ENCODE assay signal across 9 mouse cellular contexts in genomic region chr11:79577741-79578140, GRCm38 (mm10). TPM values are rescaled to one million over a fixed set of nuclear protein-coding genes. Genes with fewer than 3 reads are reported as not detected.
A peak's percentile ranks its signal among the peaks of the same experiment; 100 is the strongest.
DNase-seq lines count a peak whose midpoint lies in the region; ATAC-seq and TF ChIP-seq lines count a peak whose summit lies in the region.
"Had no signal": no experiment of that assay in that cellular context is flagged by ENCODE, and none has a peak within 500 bp of the region (broad histone marks: within the 10 kb centered on the region; RNA-seq: fewer than 3 reads in every experiment).

No protein-coding gene starts in this region.

- H3K4me2 ChIP-seq in kidney, embryonic 14.5 days (replicated peaks; ENCODE audit: low read depth, low read length) = no peak overlapping the region
- no peak overlapping the region for H3K4me2 ChIP-seq in midbrain, embryonic 13.5 days (replicated peaks)
- H3K4me2 ChIP-seq: embryonic facial prominence, embryonic 12.5 days had no signal

- H3K36me3 ChIP-seq in kidney, embryonic 14.5 days (ENCODE audit: control insufficient read depth, insufficient read depth, low read length) = peaks cover 33% of the 10 kb centered on the region; the same call in 1 of the 2 replicates
- peaks cover 46% of the 10 kb centered on the region for H3K36me3 ChIP-seq in midbrain, embryonic 13.5 days

- peak; percentile 47 for DNase-seq in kidney, adult 11 months
- peak; percentile 11 for DNase-seq in fat pad, adult 2 months (ENCODE audit: extremely low read depth, low read depth, low spot score)
- DNase-seq in heart, postnatal 4 days = peak; percentile 85
- DNase-seq in left cerebral cortex, adult 2 months (ENCODE audit: extremely low spot score in 1 of 2, low spot score in 2 of 2) = peak; percentile 74 to 84
- DNase-seq in spleen, postnatal 10 days (ENCODE audit: low spot score in 2 of 2) = peak; percentile 69 to 87

- no peak for ATAC-seq in kidney, embryonic 14.5 days (ENCODE audit: low FRiP score, low TSS enrichment)
- peak; percentile 43; the same call in 1 of the 2 replicates for ATAC-seq in midbrain, embryonic 13.5 days

- peak; percentile 55 for TF ChIP-seq CTCF in bone marrow, adult 2 months (IDR thresholded peaks at IDR 0.05; ENCODE audit: control insufficient read depth, insufficient read depth, low read length)
- TF ChIP-seq CTCF in left cerebral cortex, adult 2 months (IDR thresholded peaks at IDR 0.05) = peak; percentile 91

- intact Hi-C loops in left cerebral cortex, adult 2 months (cut with DNase I) = loop anchor here (5.0 to 10.0 kb wide), 2 partner anchors 105 to 323 kb away; partner anchors contain the start of gene Wsb1

- H3K9ac ChIP-seq in kidney, embryonic 14.5 days (ENCODE audit: low read depth, low read length) = no peak overlapping the region
- H3K9ac ChIP-seq in midbrain, embryonic 13.5 days (replicated peaks) = no peak overlapping the region
- H3K9ac ChIP-seq: embryonic facial prominence, embryonic 12.5 days had no signal

- no peak for TF ChIP-seq POLR2A in bone marrow, adult 2 months (IDR thresholded peaks at IDR 0.05; ENCODE audit: borderline replicate concordance, control insufficient read depth, low read depth, low read length)

- 60% methylated on average over 5 of the region's 5 CpGs for WGBS in kidney, embryonic 14.5 days
- WGBS in bone marrow, adult 2 months = 7% methylated on average over 5 of the region's 5 CpGs
- 54% methylated on average over 5 of the region's 5 CpGs for WGBS in midbrain, embryonic 13.5 days

- no peak overlapping the region for H3K27ac ChIP-seq in kidney, embryonic 14.5 days (ENCODE audit: low read depth, low read length)
- peak overlapping the region; percentile 65 for H3K27ac ChIP-seq in bone marrow, adult 2 months (ENCODE audit: control insufficient read depth, insufficient read depth, low read depth, low read length, poor library complexity)
- peak overlapping the region; percentile 74 for H3K27ac ChIP-seq in left cerebral cortex, adult 2 months
- no peak overlapping the region for H3K27ac ChIP-seq in midbrain, embryonic 13.5 days
- H3K27ac ChIP-seq: embryonic facial prominence, embryonic 12.5 days had no signal

- H3K27me3 ChIP-seq in kidney, embryonic 14.5 days (ENCODE audit: control insufficient read depth, insufficient read depth, low read length) = no peaks in the 10 kb centered on the region
- no peaks in the 10 kb centered on the region for H3K27me3 ChIP-seq in midbrain, embryonic 13.5 days
- H3K27me3 ChIP-seq: embryonic facial prominence, embryonic 12.5 days had no signal

- no peaks in the 10 kb centered on the region for H3K9me3 ChIP-seq in kidney, embryonic 14.5 days (ENCODE audit: control insufficient read depth, low read length)
- no peaks in the 10 kb centered on the region for H3K9me3 ChIP-seq in midbrain, embryonic 13.5 days
- H3K9me3 ChIP-seq: embryonic facial prominence, embryonic 12.5 days had no signal

- H3K4me1 ChIP-seq in kidney, embryonic 14.5 days (ENCODE audit: control insufficient read depth, insufficient read depth, low read length) = 0 out of 2 replicates have a peak, but pooled peaks cover 2% of the 10 kb centered on the region
- no peaks in the 10 kb centered on the region; the same call in 1 of the 2 replicates for H3K4me1 ChIP-seq in bone marrow, adult 2 months (ENCODE audit: control insufficient read depth, insufficient read depth, low read length)
- no peaks in the 10 kb centered on the region for H3K4me1 ChIP-seq in midbrain, embryonic 13.5 days (replicated peaks)

- H3K4me3 ChIP-seq in kidney, embryonic 14.5 days (ENCODE audit: low read length) = no peak overlapping the region
- H3K4me3 ChIP-seq in bone marrow, adult 2 months (replicated peaks; ENCODE audit: control insufficient read depth, low read depth, low read length) = no peak overlapping the region
- H3K4me3 ChIP-seq in left cerebral cortex, adult 2 months = no peak overlapping the region
- no peak overlapping the region for H3K4me3 ChIP-seq in midbrain, embryonic 13.5 days (replicated peaks)
- H3K4me3 ChIP-seq: embryonic facial prominence, embryonic 12.5 days had no signal

RNA-seq across cellular contexts. Expression of gene Rab11fip4, which starts 13.3 kb away (rescaled TPM):
- 4.8 and 7.1 TPM in 2 replicates for polyA plus RNA-seq in kidney, embryonic 14.5 days (2014; fragmentation: Nextera tagmentation; extraction: Ambion mirVana)
- polyA plus RNA-seq in bone marrow, adult 2 months (2011; ENCODE audit: insufficient read depth, insufficient read length, low replicate concordance, missing spikeins) = 1.3 and 4.7 TPM in 2 replicates
- total RNA-seq in heart, postnatal 4 days (2021) = under 1 TPM; 0.07 to 0.14 TPM
- 100 to 1,000 TPM; 246 to 249 TPM for total RNA-seq in left cerebral cortex, adult 2 months (2021)
- 21.8 and 22.2 TPM in 2 replicates for polyA plus RNA-seq in midbrain, embryonic 13.5 days (2015; fragmentation: Nextera tagmentation; extraction: Ambion mirVana)

RNA-seq across cellular contexts. Expression of gene Evi2a, which starts 47.3 kb away (rescaled TPM):
- polyA plus RNA-seq in kidney, embryonic 14.5 days (2014; fragmentation: Nextera tagmentation; extraction: Ambion mirVana) = 2.9 and 3.2 TPM in 2 replicates
- polyA plus RNA-seq in bone marrow, adult 2 months (2011; ENCODE audit: insufficient read depth, insufficient read length, low replicate concordance, missing spikeins) = 5.4 and 13.1 TPM in 2 replicates
- total RNA-seq in heart, postnatal 4 days (2021) = 1 to 10 TPM; 1.1 to 1.3 TPM
- total RNA-seq in left cerebral cortex, adult 2 months (2021) = 10 to 100 TPM; 11.6 TPM
- polyA plus RNA-seq in midbrain, embryonic 13.5 days (2015; fragmentation: Nextera tagmentation; extraction: Ambion mirVana) = 2.1 and 3.1 TPM in 2 replicates

RNA-seq across cellular contexts. Expression of gene Evi2, which starts 47.4 kb away (rescaled TPM):
- 1.2 and 1.7 TPM in 2 replicates for polyA plus RNA-seq in kidney, embryonic 14.5 days (2014; fragmentation: Nextera tagmentation; extraction: Ambion mirVana)
- 3.6 and 12.0 TPM in 2 replicates for polyA plus RNA-seq in bone marrow, adult 2 months (2011; ENCODE audit: insufficient read depth, insufficient read length, low replicate concordance, missing spikeins)
- total RNA-seq in heart, postnatal 4 days (2021) = under 1 TPM in 1 of 2 experiments, not detected in 1; 0.10 TPM
- total RNA-seq in left cerebral cortex, adult 2 months (2021) = not detected
- 0.62 and 1.1 TPM in 2 replicates for polyA plus RNA-seq in midbrain, embryonic 13.5 days (2015; fragmentation: Nextera tagmentation; extraction: Ambion mirVana)

RNA-seq across cellular contexts. Expression of gene Evi2b, which starts 54.2 kb away (rescaled TPM):
- 0.20 TPM in 2 replicates for polyA plus RNA-seq in kidney, embryonic 14.5 days (2014; fragmentation: Nextera tagmentation; extraction: Ambion mirVana)
- 28.7 and 78.8 TPM in 2 replicates for polyA plus RNA-seq in bone marrow, adult 2 months (2011; ENCODE audit: insufficient read depth, insufficient read length, low replicate concordance, missing spikeins)
- total RNA-seq in heart, postnatal 4 days (2021) = under 1 TPM; 0.38 to 0.68 TPM
- total RNA-seq in left cerebral cortex, adult 2 months (2021) = under 1 TPM; 0.30 to 0.91 TPM
- polyA plus RNA-seq in midbrain, embryonic 13.5 days (2015; fragmentation: Nextera tagmentation; extraction: Ambion mirVana) = 0.19 TPM in 1 of 2 replicates, not detected in the other
- polyA plus RNA-seq: embryonic facial prominence, embryonic 12.5 days had no signal

Comparison
In these comparisons a context has a peak if more than half of its experiments do, and no peak if none do; other contexts are left out.
1. DNase-seq: peak in every context shown above with its lines; median percentile 85 in heart, postnatal 4 days; 79 in left cerebral cortex, adult 2 months; 78 in spleen, postnatal 10 days; 47 in kidney, adult 11 months; 11 in fat pad, adult 2 months.
2. H3K27ac ChIP-seq: peak in bone marrow, adult 2 months (single experiment) and left cerebral cortex, adult 2 months (single experiment); none in kidney, embryonic 14.5 days (single experiment) and midbrain, embryonic 13.5 days (single experiment).